Mouse (Mus musculus): ENCODE results near the gene Gm13271.

- TF ChIP-seq CTCF (IDR thresholded peaks at IDR 0.05) (peak; percentile 35), EP300 (IDR thresholded peaks at IDR 0.05) (no peak)
Measured at GRCm38 (mm10) chr4:88742771-88743371, 11.8 kb upstream of the Gm13271 start.

All from lung, postnatal 0 days (tissue).